Mouse (Mus musculus) megakaryocyte, embryonic 14.5 days (primary cell): ENCODE measurements around the gene Slc12a4. TPM values are rescaled to one million over a fixed set of nuclear protein-coding genes. Genes with fewer than 3 reads are reported as not detected.
"Not testable (repeated sequence)": the region's sequence is repeated elsewhere in the genome, so short reads cannot be mapped to it uniquely, and the experiment has no call there.

Source experiments
- H3K27me3 ChIP-seq: replicated peaks from 2 replicates; pipeline ENCODE3; 2012; ENCODE audit warnings: inconsistent platforms
- H3K36me3 ChIP-seq: replicated peaks from 2 replicates; pipeline ENCODE3; 2012; ENCODE audit warnings: low read length, inconsistent platforms, mixed read lengths
- H3K4me1 ChIP-seq: 2 replicates; pipeline ENCODE4 v1.6.1; 2012; ENCODE audit warnings: inconsistent platforms
- H3K4me3 ChIP-seq: replicated peaks from 2 replicates; pipeline ENCODE3; 2012; ENCODE audit warnings: moderate library complexity, mild to moderate bottlenecking, inconsistent platforms
- H3K9me3 ChIP-seq: 2 replicates; pipeline ENCODE4 v1.6.1; 2012; ENCODE audit warnings: inconsistent platforms
- FLI1 ChIP-seq: IDR thresholded peaks from 2 replicates; pipeline ENCODE4 v1.6.1; 2012; ENCODE audit warnings: low read length, inconsistent platforms, mixed read lengths
- GATA1 ChIP-seq: IDR thresholded peaks from 3 replicates; pipeline ENCODE4 v1.6.1; 2012; ENCODE audit warnings: mixed read lengths, low read length, inconsistent platforms, borderline replicate concordance
- polyA plus RNA-seq: library from polyadenylated mRNA; stranded (reverse); fragments of >175 nt; gene quantifications from 2 replicates; pipeline ENCODE4 v1.2.3, GENCODE M21; 2012; ENCODE audit warnings: low replicate concordance; ENCODE audit not compliant: insufficient read depth

Slc12a4 gene
- polyA plus RNA-seq, result 4.5 and 6.7 TPM in 2 replicates

DNA sequence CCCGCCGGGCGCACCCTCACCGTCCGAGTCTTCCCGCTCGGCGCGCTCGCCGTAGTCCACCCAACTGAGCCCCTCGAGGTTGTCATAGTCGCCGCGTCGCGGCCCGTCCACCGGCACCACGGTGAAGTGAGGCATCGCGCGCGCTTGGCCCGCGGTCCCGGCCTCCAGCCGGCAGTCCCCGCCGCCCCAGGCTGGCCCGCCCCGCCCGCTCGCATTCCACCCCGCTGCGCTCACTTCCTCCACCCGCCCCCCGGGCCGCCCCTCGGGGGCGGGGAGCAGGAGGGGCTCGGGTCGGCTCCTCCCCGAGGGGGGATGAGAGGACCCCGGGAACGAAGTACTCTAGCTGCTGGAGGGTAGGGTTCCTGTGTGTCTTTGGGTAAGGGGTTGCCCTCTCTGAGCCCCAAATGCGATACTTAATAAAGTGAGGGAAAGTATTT, at the start of gene Slc12a4:
Gene Slc12a4, minus strand, starts transcription at position 193 of the 437 bp plus-strand sequence.
- no peak for TF ChIP-seq FLI1
- Histone ChIP-seq H3K4me1 (peaks cover 61% of the 10 kb centered on the region), H3K9me3 (no peaks in the 10 kb centered on the region), H3K27me3 (peaks cover 36% of the 10 kb centered on the region), H3K36me3 (no peaks in the 10 kb centered on the region), H3K4me3 (peak within 1 kb of the TSS; percentile 94)

- peaks cover 47% of the 10 kb centered on the region for H3K4me1 ChIP-seq
- H3K36me3 ChIP-seq, result peaks cover 25% of the 10 kb centered on the region
- H3K9me3 ChIP-seq, H3K27me3 ChIP-seq: not testable (repeated sequence)
- H3K4me3 ChIP-seq, result peak overlapping the region; percentile 99
Measured at GRCm38 (mm10) chr8:106012203-106012602, 46.3 kb upstream of the Slc12a4 start.

GRCm38 (mm10) chr8:106011643-106011986, 45.7 kb upstream of the Slc12a4 start, which contains the start of gene Ddx28:
Ddx28 (minus strand) TSS chr8:106011882.
- H3K4me1 ChIP-seq, result peaks cover 47% of the 10 kb centered on the region
- H3K27me3 ChIP-seq, result no peaks in the 10 kb centered on the region
- TF ChIP-seq GATA1, result no peak
- TF ChIP-seq FLI1, result no peak
- peaks cover 21% of the 10 kb centered on the region for H3K36me3 ChIP-seq
- no peaks in the 10 kb centered on the region for H3K9me3 ChIP-seq
- peak within 1 kb of the TSS; percentile 99 for H3K4me3 ChIP-seq

DNA sequence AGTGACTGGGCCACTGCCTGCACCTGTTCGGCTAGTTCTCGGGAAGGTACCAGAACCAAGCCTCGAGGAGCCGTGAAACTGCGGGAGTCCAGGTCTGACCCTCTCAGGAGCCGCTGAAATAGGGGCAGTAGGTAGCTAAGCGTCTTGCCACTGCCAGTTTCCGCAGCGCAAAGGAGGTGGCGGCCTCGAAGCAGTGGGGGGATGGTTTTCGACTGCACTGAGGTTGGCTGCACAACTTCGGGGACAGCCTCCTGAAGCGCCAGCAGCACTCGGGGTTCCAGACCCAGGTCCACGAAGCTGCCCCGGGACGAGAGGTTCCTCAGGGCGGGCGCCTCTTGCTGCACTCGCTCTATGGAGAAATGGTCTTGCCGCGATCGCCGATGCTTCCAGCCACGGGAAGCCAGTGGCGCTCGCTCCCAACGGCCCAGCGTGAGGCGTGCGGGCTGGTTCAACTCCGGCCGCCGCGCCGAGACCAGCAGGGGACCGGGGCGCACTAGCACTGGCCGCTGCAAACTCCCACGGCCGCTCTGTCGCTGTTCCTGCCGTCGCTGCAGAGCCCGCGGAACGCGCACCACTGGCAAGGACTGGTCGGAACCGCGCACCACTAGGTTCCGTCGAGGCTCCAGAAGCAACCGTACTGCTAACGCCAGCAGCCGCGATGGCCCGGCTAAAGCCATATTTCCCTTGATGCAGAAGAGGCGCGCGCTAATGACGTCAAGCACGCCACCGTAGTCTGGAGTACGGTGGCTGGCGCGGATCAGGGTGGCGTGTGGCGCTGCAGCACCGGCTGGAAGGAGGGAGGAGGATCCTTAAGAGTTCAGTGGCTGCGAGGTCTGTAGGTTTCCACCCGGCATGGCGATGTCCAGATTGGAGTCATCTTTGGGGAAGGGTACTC, 45.1 kb upstream of the Slc12a4 start:
- Histone ChIP-seq H3K4me3 (peak overlapping the region; percentile 99), H3K9me3 (no peaks in the 10 kb centered on the region), H3K27me3 (no peaks in the 10 kb centered on the region), H3K36me3 (peaks cover 16% of the 10 kb centered on the region), H3K4me1 (peaks cover 45% of the 10 kb centered on the region)
- no peak for TF ChIP-seq FLI1
- no peak for TF ChIP-seq GATA1

DNA sequence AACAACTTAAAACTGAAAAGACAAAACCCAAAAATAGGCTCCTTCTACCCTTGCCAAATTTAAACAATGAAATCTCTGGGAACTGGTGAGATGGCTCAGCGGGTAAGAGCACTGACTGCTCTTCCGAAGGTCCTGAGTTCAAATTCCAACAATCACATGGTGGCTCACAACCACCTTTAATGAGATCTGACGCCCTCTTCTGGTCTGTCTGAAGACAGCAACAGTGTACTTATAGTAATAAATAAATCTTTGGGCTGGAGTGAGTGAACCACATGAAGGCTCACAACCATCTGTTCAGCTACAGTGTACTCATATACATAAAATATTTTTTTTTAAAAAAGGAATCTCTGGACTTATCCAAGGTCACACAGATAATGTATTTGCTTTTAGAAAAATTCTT, 42.0 kb upstream of the Slc12a4 start:
- H3K36me3 ChIP-seq, H3K4me3 ChIP-seq, H3K9me3 ChIP-seq, H3K27me3 ChIP-seq: not testable (repeated sequence)
- peaks cover 60% of the 10 kb centered on the region for H3K4me1 ChIP-seq

GRCm38 (mm10) chr8:106007135-106007534, 41.2 kb upstream of the Slc12a4 start:
- Histone ChIP-seq H3K9me3 (no peaks in the 10 kb centered on the region), H3K36me3 (peaks cover 3% of the 10 kb centered on the region), H3K4me3 (no peak overlapping the region), H3K4me1 (peaks cover 60% of the 10 kb centered on the region), H3K27me3 (no peaks in the 10 kb centered on the region)
- no peak for TF ChIP-seq FLI1
- no peak for TF ChIP-seq GATA1

DNA sequence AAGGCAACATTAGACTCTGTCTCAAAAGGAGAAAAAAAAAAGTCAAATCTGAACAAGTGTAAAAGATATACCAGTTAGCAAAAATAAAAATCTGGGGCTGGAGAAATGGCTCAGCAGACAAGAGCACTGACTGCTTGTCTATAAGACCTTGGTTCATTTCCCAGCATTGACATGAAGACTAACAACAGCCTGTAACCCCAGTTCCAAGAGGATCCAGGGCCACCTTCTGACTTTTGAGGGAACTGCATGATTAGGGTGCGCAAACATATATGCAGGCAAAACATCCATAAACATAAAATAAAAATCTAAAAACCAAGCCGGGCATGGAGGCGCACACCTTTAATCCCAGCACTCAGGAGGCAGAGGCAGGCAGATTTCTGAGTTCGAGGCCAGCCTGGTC, 40.5 kb upstream of the Slc12a4 start:
- Histone ChIP-seq H3K27me3 (no peaks in the 10 kb centered on the region), H3K36me3 (peaks cover 3% of the 10 kb centered on the region), H3K9me3 (no peaks in the 10 kb centered on the region), H3K4me3 (no peak overlapping the region), H3K4me1 (peaks cover 53% of the 10 kb centered on the region)
- TF ChIP-seq GATA1 (no peak), FLI1 (no peak)

DNA sequence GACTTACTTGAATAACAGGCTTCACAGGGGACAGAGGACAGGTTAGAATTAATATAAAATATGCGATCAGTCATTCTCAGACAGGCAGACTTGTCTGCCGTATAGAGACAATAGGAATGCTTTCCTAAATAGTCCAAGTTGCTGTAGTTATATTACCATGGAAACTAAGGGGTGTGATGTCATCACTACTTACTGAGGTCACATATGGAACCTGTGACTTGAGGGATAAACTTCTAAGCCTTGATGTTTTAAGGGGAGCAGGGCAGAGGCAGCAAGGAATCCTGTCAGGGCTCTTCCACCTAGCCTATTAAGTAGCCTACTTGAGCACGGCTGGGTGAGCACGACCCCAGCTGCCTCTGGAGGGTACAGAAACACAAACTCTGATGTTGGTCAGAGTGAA, 40.0 kb upstream of the Slc12a4 start, which contains the start of gene Dpep2nb:
Gene Dpep2nb, minus strand, starts transcription at position 101 of the 400 bp plus-strand sequence.
- Histone ChIP-seq H3K9me3 (no peaks in the 10 kb centered on the region), H3K4me1 (peaks cover 52% of the 10 kb centered on the region), H3K27me3 (no peaks in the 10 kb centered on the region), H3K4me3 (no peak within 1 kb of the TSS), H3K36me3 (peaks cover 3% of the 10 kb centered on the region)
- TF ChIP-seq GATA1 (no peak), FLI1 (no peak)

GRCm38 (mm10) chr8:106004538-106005207, 38.8 kb upstream of the Slc12a4 start:
- H3K27me3 ChIP-seq, result no peaks in the 10 kb centered on the region
- H3K4me1 ChIP-seq, result peaks cover 40% of the 10 kb centered on the region
- H3K36me3 ChIP-seq, result peaks cover under 1% of the 10 kb centered on the region
- TF ChIP-seq FLI1 (no peak), GATA1 (no peak)
- H3K9me3 ChIP-seq, result no peaks in the 10 kb centered on the region
- H3K4me3 ChIP-seq, result no peak overlapping the region

DNA sequence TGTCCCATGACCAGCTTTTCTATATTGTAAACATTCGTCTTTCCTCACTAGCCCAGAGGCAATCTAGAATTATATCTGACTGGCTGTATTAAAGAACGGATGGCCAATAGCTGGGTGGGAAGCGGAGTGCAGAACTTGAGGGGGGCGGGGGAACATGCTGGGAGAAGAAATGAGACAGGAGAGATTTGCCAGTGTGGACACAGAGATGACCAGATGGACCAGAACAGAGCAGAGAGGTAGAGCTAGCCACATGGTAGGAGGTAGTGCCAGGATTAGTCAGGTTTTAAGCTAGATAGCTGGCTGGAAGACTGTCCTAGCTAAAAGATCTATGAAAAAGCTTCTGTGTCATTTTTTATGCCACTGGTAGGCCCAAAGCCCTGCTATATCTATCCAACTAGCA, 36.0 kb upstream of the Slc12a4 start:
- TF ChIP-seq FLI1 (no peak), GATA1 (no peak)
- Histone ChIP-seq H3K27me3 (no peaks in the 10 kb centered on the region), H3K9me3 (no peaks in the 10 kb centered on the region), H3K4me1 (peaks cover 34% of the 10 kb centered on the region), H3K4me3 (no peak overlapping the region), H3K36me3 (no peaks in the 10 kb centered on the region)
